Mouse (Mus musculus): ENCODE measurements around the gene Kcnq4. TPM values are rescaled to one million over a fixed set of nuclear protein-coding genes. Genes with fewer than 3 reads are reported as not detected.

Kcnq4 gene
- total RNA-seq, 2 experiments from 2014 or later, result 20.2 to 22.3 TPM

DNA sequence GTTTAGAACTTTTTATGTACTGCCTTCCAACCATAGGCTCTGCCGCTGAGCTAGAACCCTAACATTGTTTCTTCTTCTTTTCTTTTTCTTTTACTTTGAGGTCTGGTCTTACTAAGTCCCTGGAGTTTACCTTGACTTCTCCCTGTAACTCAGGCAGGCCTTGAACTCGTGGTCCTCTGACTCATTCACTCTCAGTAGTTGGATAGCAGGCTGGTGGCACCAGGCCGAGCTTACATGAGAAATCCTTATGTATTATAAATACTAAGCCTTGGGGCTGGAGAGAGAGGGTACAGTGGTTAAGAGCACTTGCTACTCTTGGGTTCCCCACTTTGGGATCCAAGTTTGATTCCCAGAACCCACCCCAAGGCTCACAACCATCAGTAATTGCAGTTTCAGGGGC is 74.8 kb downstream of the Kcnq4 start:
- DNase-seq, result no peak

DNA sequence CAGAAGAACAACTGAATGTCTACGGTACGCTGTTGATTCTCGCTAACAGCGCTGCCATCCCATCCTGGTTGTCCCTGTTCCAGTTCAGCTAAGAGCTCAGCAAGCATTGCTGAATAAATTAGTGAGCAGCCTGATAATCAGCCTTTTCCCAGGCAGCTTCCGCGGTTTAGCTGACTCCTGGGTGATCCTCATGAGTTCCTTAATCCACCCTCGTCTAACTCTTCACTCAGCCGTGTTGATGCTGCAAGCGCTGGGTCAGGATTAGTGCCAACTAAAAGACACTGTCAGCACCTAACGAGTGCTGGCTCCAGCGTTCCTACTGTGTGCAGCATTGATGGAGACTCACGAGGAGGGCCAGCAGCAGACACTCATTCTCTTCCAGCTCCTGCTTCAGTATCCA is 77.4 kb downstream of the Kcnq4 start:
- DNase-seq, result no peak

DNA sequence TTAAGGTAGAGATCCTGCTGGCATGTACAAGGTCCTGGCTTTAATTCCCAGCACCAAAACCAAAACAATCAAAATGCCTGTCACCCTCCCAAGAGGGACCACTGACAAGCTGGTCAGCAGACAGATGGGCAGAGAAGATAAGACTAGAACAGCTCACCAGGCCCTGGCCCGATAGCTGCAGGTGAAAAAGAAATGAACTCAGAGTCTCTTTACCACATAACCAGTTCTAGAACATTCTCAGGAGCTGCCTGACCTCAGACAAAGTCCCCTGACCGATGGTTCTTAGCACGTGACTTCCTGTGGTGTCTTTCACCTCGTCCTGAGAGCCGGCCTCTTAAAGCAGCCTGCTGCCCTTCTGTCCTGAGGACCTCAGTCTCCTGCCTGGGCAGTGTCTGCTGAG is 78.8 kb downstream of the Kcnq4 start:
- DNase-seq, result no peak

DNA sequence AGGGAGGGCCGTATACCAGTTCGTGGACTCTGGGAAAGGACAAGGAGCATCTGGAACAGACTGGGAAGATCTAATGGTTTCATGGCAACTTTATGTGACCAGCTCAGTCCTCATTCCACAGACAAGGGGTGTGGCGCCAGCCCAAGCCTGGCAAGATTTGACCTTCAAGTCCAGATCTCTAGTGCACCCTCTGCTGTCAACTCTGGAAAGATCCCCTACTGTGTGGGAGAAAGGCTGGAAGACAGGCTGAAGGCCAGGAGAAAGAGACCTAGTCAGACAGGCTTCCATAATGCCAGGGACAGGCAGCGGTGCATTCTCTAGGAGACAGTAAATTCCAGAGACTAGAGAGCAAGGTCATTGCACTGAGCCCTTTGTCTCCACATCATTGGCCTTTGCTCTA is 79.9 kb downstream of the Kcnq4 start:
- peak; percentile 47 for DNase-seq

DNA sequence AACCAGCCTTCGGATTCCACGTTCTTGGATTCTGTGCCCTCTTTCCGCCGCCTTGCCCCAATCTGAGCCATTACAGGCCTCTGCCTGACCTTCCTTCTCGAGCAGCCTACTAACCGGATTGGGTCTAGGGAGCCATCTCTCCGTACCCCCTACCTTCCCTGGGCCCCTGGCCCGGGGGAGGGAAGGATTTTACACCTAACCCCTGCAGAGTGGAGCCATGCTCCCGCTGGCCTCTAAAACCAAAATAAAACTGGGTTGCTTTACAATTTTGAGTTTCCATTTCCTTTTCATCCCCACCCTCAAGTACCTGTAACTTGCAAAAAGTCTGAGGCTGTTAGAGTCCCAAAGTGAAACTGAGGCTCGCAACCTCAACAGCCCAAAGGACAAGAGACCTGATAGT is 80.9 kb downstream of the Kcnq4 start:
- no peak for DNase-seq

DNA sequence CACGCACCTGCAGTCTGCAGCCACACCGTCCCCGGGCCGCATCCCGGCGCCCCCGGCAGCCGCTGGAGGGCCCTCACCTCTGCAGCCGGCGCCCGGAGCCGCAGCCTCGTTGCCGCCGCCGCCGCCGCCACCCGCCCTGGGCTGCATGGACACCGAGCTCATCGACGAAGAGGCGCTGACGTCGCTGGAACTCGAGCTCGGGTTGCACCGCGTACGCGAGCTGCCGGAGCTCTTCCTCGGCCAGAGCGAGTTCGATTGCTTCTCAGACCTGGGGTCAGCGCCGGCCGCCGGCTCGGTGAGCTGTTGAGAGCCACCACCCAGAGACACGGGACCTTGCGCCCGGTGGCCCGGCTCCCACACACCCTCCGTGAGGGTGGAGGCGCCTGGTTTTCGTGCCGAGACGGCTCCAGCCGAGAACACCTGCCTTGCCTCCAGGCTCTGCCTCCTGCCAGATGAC is 81.3 kb downstream of the Kcnq4 start:
- DNase-seq, result peak; percentile 67

DNA sequence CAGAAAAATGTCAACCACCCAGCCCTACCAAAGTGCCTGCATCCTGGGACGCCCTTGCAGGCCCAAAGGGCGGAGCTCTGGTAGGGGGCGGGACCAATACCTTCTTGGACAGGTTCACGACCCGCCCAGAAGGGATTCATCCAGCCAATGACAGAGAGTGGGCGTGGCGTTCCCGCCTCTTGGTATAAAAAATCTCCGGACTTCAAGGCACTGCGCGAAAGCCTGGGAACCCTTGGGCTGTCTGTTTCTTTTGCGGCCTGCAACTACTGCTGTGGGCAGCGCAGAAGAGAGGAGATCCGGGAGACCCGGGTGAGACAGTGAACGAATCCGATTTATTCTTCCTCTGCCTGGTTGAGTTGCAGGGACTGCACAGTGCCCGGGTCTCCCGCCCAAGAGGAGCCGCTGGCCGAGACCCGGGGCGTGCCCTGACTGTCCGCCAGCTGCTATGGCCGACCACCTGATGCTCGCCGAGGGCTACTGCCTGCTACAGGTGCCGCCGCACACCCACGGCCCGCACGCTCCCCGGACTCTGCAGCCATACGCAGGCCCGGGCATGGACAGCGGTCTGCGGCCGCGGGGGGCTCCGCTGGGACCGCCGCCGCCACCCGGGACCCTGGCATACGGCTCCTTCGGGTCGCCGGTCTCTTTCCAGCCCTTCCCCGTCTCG is 81.9 kb downstream of the Kcnq4 start, which contains the start of gene Cited4:
TSS of gene Cited4 (plus strand) at position 215 of the 667 bp plus-strand sequence.
- peak; percentile 81 for DNase-seq

DNA sequence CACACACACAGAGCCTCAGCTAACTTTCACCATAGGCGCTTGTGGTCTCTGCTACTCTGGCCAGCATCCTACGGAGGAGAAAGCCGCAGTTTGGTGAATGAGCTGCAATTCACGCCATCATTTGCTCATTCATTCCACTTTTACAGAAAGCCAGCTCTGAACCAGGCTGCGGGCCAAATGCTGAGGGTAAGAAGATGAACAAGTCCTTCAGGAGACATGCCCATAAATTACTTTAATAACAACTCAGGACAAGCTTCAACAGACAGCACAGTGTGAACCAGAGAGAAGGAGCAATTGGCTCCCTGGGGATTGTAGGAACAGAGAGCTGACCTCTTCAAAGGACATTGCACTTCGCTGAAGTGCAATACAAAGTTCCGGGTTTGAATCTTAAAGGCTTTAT is 82.6 kb downstream of the Kcnq4 start:
- peak; percentile 19 for DNase-seq

DNA sequence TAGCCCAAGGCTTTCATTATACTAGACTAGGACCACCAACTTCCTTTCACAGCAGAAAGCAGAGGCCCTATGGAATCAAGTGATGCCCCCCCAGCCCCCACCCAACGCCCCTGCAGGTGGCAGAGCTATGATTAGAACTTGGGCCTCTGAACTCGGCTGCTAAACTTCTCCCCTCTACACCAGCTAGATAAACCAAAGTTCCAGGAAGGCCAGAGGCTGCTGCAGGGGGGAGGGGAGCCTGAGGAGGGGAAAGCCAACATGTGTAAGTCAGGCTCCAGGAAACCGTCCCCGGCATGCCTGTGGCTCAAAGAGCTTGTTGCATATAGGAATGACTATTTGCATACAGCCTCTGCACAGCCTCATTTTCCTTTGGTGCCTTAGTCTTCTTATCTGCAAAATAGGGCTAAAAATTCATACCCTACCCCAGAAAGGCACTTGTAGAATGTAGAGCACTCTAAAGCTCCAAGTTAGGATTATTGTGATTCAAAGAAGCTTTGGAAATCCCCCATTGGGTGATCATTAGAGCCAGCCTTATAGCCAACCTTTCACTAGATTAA is 83.2 kb downstream of the Kcnq4 start:
- DNase-seq, result no peak

DNA sequence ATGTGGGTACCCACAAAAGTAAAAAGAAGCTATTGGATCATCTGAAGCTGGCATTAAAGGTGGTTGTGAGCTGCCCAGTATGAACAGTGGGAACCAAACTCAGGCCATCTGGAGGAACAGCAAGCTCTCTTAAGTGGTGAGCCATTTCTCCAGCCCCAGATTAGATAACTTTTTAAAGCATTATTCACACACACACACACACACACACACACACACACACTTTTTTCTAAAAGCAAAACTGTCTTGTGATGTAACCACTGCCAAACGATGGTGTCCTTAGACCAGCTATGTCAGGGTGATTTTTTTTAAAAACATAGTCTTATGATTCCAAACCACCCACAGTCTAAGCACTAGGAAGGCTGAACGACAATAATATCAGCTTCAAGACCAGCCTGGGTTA is 83.8 kb downstream of the Kcnq4 start:
- no peak for DNase-seq

DNA sequence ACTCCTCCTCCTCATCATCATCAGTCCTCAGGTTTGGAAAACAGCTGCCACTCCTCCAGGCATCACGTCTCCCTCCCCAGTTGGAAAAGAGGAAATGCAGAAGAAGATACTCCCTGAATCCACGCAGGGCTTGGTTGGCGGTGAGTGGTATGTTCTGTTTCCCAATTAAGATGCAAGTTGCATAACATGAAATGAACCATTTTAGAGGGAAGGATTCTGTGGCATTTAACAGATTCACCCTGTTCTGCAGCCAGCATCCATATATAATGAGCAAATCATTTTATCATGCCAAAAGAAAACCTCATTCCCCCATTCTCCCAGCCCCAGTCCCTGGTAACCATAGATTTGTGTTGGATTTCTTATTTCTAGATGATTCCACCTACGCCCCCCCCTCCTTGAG is 87.9 kb downstream of the Kcnq4 start:
- DNase-seq, result no peak

DNA sequence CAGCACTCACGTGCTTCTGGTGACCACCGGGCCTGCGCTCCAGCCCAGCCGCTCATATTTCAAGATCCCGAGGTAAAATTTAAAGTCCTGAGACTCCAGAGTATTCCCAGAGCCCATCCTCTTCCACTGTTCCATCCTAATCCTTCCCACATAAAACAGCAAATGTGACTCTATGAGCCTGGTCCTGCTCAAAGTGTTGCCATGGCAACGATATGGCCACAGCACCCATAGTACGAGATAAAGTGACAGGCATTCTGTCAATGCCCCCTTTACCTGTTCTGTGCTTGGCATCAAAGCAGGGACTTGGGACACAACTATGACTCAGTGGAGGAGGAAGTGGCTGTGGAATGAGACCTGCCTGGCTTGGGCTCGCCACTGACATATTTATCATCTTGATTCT is 92.5 kb downstream of the Kcnq4 start:
- DNase-seq, result no peak

DNA sequence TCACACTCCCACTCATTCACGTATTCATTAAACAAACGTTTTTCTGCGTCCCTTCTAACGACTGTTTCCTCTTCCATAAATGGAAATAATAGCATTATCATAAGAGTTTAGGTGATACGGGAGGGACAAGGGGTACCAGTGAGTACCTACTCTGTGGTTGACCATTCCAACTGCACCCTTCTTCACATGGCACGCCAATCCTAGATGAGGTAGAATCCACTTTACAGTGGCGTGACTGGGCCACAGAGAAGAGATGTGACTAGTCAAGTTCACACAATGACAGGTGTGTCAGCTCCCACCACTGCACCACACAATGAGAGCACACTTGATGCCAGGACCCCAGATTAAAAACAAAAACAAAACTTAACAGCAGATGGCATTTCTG is 98.2 kb downstream of the Kcnq4 start:
- DNase-seq, result no peak

DNA sequence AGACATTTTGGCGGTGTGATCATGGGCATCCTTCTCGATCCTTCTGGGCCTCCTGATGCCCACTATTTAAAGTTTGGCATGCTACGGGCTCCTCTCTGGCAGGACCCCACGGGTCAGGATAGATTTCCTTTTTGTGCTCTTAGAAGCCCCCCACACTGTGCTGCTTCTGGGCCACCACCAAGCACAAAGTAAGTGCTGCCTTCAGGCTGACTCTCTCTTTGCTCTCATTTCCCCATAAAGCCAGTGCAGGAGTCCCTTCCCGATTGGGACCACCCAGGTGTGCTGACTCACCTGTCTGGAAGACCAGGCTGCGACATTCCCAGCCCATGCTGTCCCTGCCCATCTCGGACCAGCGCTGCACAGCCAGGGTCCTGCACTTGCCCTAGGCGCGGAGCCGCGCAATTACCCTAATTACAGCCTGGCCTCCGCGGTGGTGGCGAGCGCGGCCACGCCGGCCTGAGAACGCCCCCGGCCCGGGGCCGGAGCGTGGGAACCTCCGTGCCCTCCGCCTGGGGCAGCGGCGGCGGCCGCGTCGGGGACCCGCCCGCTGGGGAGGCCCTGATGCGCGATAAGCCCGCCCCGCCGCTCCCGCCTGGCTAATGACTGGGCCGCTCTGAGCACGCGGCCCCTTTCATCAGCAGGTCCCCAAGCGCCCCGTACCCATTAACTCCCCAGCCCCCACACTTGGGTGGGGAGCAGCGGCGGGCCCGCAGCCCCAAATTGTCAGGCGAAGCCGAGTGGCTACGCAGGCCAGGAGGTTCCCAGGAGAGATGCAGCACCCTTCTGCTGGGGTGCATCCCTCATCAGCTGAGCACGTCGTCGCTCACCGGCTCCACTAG is 98.8 kb downstream of the Kcnq4 start:
- DNase-seq, result peak; percentile 15

Small RNAs within 50 kb of the gene (microRNA-seq; reads per million reads assigned to microRNA genes)
- 59.5 to 65.0 reads per million in 2 experiments for gene Mir30c-1
- 0 reads per million in 2 experiments for gene Mir30e
- gene Mir30f, result 0 reads per million in 2 experiments

Other genes with a start within 250 kb of the Kcnq4 start
- gene Slfnl1, start 216.4 kb downstream of the Kcnq4 start, total RNA-seq (2021), result under 1 TPM in 1 of 2 experiments, not detected in 1; 0.21 TPM
- 10 to 100 TPM; 19.7 to 24.4 TPM for gene Ctps, start 178.3 kb downstream of the Kcnq4 start, total RNA-seq (2021)
- gene Gm8439, start 159.9 kb downstream of the Kcnq4 start, total RNA-seq (2021), result not detected
- 10 to 100 TPM; 34.6 to 35.7 TPM for gene Cited4, start 82.0 kb downstream of the Kcnq4 start, total RNA-seq (2021)
- 10 to 100 TPM; 47.2 to 55.8 TPM for gene Nfyc, start 83.0 kb upstream of the Kcnq4 start, total RNA-seq (2021)
- gene Rims3, start 106.2 kb upstream of the Kcnq4 start, total RNA-seq (2021), result under 1 TPM; 0.20 to 0.40 TPM
- gene Exo5, start 176.4 kb upstream of the Kcnq4 start, total RNA-seq (2021), result 1 to 10 TPM; 3.9 to 6.5 TPM
- gene Zfp69, start 203.1 kb upstream of the Kcnq4 start, total RNA-seq (2021), result 1 to 10 TPM; 2.0 to 2.7 TPM